Comparison of ENCODE assay signal across 12 mouse cellular contexts in the genomic region with DNA sequence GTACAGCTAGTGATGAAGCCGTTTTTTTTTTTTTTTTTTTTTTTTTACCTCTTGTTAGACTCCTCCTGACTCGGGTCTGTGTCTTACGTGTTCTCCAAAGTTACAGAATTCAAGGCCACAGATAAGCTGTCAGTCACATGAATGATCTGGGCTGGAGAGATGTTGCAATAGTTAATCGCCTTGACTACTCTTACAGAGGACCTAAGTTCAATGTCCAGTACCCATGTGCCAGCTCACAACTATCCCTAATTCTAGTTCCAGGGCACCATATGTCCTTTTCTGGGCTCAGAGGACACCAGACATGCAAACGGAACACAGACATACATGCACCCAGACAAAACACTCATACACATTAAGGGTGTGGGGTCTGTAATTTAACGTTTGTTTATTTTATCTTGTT.
"Had no signal": no experiment of that assay in that cellular context is flagged by ENCODE, and none has a peak within 500 bp of the region (broad histone marks: within the 10 kb centered on the region; RNA-seq: fewer than 3 reads in every experiment).

No protein-coding gene starts in this region.

- DNase-seq: left cerebral cortex, postnatal 4 days; lung, postnatal 14 days; right cerebral cortex, postnatal 14 days; thymus, postnatal 4 days had no signal

- H3K36me3 ChIP-seq: limb, embryonic 13.5 days; lung, embryonic 15.5 days; midbrain, embryonic 12.5 days had no signal

- H3K9ac ChIP-seq: limb, embryonic 13.5 days; liver, embryonic 14.5 days; lung, embryonic 15.5 days; midbrain, embryonic 12.5 days had no signal

- H3K27me3 ChIP-seq: limb, embryonic 13.5 days; lung, embryonic 15.5 days had no signal

- H3K27ac ChIP-seq: kidney, postnatal 0 days; limb, embryonic 13.5 days; liver, embryonic 14.5 days; lung, embryonic 15.5 days; midbrain, embryonic 12.5 days; stomach, postnatal 0 days had no signal

- H3K9me3 ChIP-seq: limb, embryonic 13.5 days; lung, embryonic 15.5 days; midbrain, embryonic 12.5 days had no signal

- ATAC-seq: inflammation-experienced regulatory T-cells, adult 6 months; midbrain, embryonic 16.5 days had no signal

- H3K4me3 ChIP-seq: limb, embryonic 13.5 days; lung, embryonic 15.5 days; midbrain, embryonic 12.5 days had no signal

- H3K4me2 ChIP-seq: limb, embryonic 13.5 days; lung, embryonic 15.5 days; midbrain, embryonic 12.5 days had no signal
